Mouse (Mus musculus): ENCODE results near the gene Mapre1.

DNA sequence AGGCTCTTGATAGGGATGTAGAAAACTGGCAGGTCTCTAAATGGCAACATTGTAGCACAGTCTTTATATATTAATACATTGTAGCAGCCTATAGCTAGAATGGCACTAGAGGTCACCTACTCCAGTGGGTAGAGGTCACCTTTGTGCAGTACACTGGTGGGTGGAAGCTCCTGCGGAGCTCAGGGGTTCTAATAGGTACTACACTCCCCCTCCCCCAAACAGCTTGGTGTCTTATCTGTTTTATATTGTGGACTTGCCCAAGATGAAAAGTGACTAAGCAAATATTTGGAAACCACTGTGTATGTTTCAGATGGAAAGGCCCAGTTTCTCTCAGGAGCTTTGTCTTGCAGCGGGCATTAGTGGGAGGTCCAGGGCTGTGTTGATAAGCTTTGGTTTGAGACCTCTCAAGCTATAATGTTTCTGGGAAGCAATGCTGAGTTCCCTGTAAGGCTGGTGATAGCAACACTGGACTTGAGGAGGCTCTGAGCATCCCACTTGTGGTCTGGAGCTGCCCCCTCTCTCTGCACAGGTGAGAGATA, 81.0 kb downstream of the Mapre1 start:
- TF ChIP-seq CTCF (IDR thresholded peaks at IDR 0.05; ENCODE audit: borderline replicate concordance, insufficient read depth, low read length) = no peak
- TF ChIP-seq POLR2A (IDR thresholded peaks at IDR 0.05; ENCODE audit: low read depth, low read length) = no peak

Measured in embryonic fibroblast, embryonic 13.5 days (primary cell).